13 mouse cellular contexts compared by ENCODE assay signal in genomic region chr10:127197505-127198110, GRCm38 (mm10). TPM values are rescaled to one million over a fixed set of nuclear protein-coding genes. Genes with fewer than 3 reads are reported as not detected.
A peak's percentile ranks its signal among the peaks of the same experiment; 100 is the strongest.
DNase-seq lines count a peak whose midpoint lies in the region; ATAC-seq and TF ChIP-seq lines count a peak whose summit lies in the region.
"Had no signal": no experiment of that assay in that cellular context is flagged by ENCODE, and none has a peak within 500 bp of the region (broad histone marks: within the 10 kb centered on the region; RNA-seq: fewer than 3 reads in every experiment).

No protein-coding gene starts in this region.

- 75% methylated on average over 11 of the region's 11 CpGs for WGBS in heart, embryonic 15.5 days
- WGBS in liver, embryonic 12.5 days (ENCODE audit: insufficient replicate concordance): 79% methylated on average over 11 of the region's 11 CpGs
- WGBS in embryonic facial prominence, embryonic 13.5 days: 88% methylated on average over 11 of the region's 11 CpGs
- WGBS in olfactory bulb, adult 2 months: 79% methylated on average over 11 of the region's 11 CpGs
- 88% methylated on average over 11 of the region's 11 CpGs for WGBS in midbrain, embryonic 15.5 days

- no peak for TF ChIP-seq POLR2A in olfactory bulb, adult 2 months (IDR thresholded peaks at IDR 0.05; ENCODE audit: insufficient read depth, low read depth, low read length)

- no peak for TF ChIP-seq CTCF in olfactory bulb, adult 2 months (IDR thresholded peaks at IDR 0.05; ENCODE audit: insufficient read depth, low read depth, low read length)

- no peak overlapping the region for H3K4me2 ChIP-seq in heart, embryonic 15.5 days
- H3K4me2 ChIP-seq in liver, embryonic 12.5 days: no peak overlapping the region
- no peak overlapping the region for H3K4me2 ChIP-seq in embryonic facial prominence, embryonic 13.5 days
- H3K4me2 ChIP-seq in midbrain, embryonic 15.5 days: no peak overlapping the region

- H3K4me1 ChIP-seq in heart, embryonic 15.5 days (replicated peaks): peaks cover 22% of the 10 kb centered on the region
- peaks cover 72% of the 10 kb centered on the region for H3K4me1 ChIP-seq in liver, embryonic 12.5 days
- peaks cover 33% of the 10 kb centered on the region for H3K4me1 ChIP-seq in embryonic facial prominence, embryonic 13.5 days
- peaks cover 27% of the 10 kb centered on the region for H3K4me1 ChIP-seq in olfactory bulb, adult 2 months (ENCODE audit: control insufficient read depth, insufficient read depth, low read length)
- peaks cover 22% of the 10 kb centered on the region for H3K4me1 ChIP-seq in midbrain, embryonic 15.5 days

- no peak for ATAC-seq in heart, embryonic 15.5 days (replicated peaks; ENCODE audit: insufficient number of reproducible peaks, insufficient read depth, low FRiP score, low read depth)
- no peak for ATAC-seq in liver, embryonic 12.5 days
- no peak for ATAC-seq in embryonic facial prominence, embryonic 13.5 days (ENCODE audit: insufficient number of reproducible peaks, insufficient read depth, low FRiP score, low TSS enrichment, low read depth)
- ATAC-seq in midbrain, embryonic 15.5 days (replicated peaks): no peak

- intact Hi-C loops in heart, postnatal 36 days (cut with DNase I): no loop called here

- peaks cover 35% of the 10 kb centered on the region for H3K36me3 ChIP-seq in heart, embryonic 15.5 days
- peaks cover 62% of the 10 kb centered on the region for H3K36me3 ChIP-seq in liver, embryonic 12.5 days
- peaks cover 54% of the 10 kb centered on the region for H3K36me3 ChIP-seq in embryonic facial prominence, embryonic 13.5 days
- peaks cover 23% of the 10 kb centered on the region; the same call in 1 of the 2 replicates for H3K36me3 ChIP-seq in midbrain, embryonic 15.5 days (replicated peaks)

- no peak for DNase-seq in heart, postnatal 36 days
- DNase-seq in liver: no peak
- DNase-seq: cerebellum, postnatal 25 days; gastrocnemius, postnatal 36 days; kidney, adult 11 months; right cerebral cortex, postnatal 14 days had no signal

- 0 out of 2 replicates have a peak overlapping the region, but pooled peaks have one; percentile 12 for H3K27ac ChIP-seq in heart, embryonic 15.5 days
- H3K27ac ChIP-seq in liver, embryonic 12.5 days: peak overlapping the region; percentile 30; the same call in 1 of the 2 replicates
- H3K27ac ChIP-seq in embryonic facial prominence, embryonic 13.5 days: peak overlapping the region; percentile 22
- peak overlapping the region; percentile 59; the same call in 1 of the 2 replicates for H3K27ac ChIP-seq in olfactory bulb, adult 2 months (ENCODE audit: insufficient read depth, low read depth, low read length)
- no peak overlapping the region for H3K27ac ChIP-seq in midbrain, embryonic 15.5 days
- H3K27ac ChIP-seq: macrophage had no signal

- H3K9me3 ChIP-seq in heart, embryonic 15.5 days (replicated peaks): no peaks in the 10 kb centered on the region
- H3K9me3 ChIP-seq in liver, embryonic 12.5 days (replicated peaks): no peaks in the 10 kb centered on the region
- no peaks in the 10 kb centered on the region for H3K9me3 ChIP-seq in embryonic facial prominence, embryonic 13.5 days
- H3K9me3 ChIP-seq in midbrain, embryonic 15.5 days: no peaks in the 10 kb centered on the region

- H3K4me3 ChIP-seq in heart, embryonic 15.5 days: no peak overlapping the region
- H3K4me3 ChIP-seq in liver, embryonic 12.5 days: no peak overlapping the region
- no peak overlapping the region for H3K4me3 ChIP-seq in embryonic facial prominence, embryonic 13.5 days
- H3K4me3 ChIP-seq in olfactory bulb, adult 2 months (ENCODE audit: insufficient read depth, low read depth, low read length): no peak overlapping the region
- H3K4me3 ChIP-seq in midbrain, embryonic 15.5 days: no peak overlapping the region

- H3K9ac ChIP-seq in heart, embryonic 15.5 days: no peak overlapping the region
- H3K9ac ChIP-seq in liver, embryonic 12.5 days: no peak overlapping the region
- H3K9ac ChIP-seq in embryonic facial prominence, embryonic 13.5 days: no peak overlapping the region
- H3K9ac ChIP-seq in midbrain, embryonic 15.5 days: no peak overlapping the region

- H3K27me3 ChIP-seq in heart, embryonic 15.5 days: no peaks in the 10 kb centered on the region
- no peaks in the 10 kb centered on the region for H3K27me3 ChIP-seq in liver, embryonic 12.5 days (replicated peaks)
- no peaks in the 10 kb centered on the region for H3K27me3 ChIP-seq in embryonic facial prominence, embryonic 13.5 days
- H3K27me3 ChIP-seq in midbrain, embryonic 15.5 days (replicated peaks): no peaks in the 10 kb centered on the region
- H3K27me3 ChIP-seq: CH12.LX had no signal

RNA-seq across cellular contexts. Expression of gene Dtx3, which starts 2.1 kb away (rescaled TPM):
- 63.5 and 86.0 TPM in 2 replicates for polyA plus RNA-seq in heart, embryonic 15.5 days (2015; fragmentation: Nextera tagmentation; extraction: Ambion mirVana)
- 10 to 100 TPM; 25.8 to 29.4 TPM for total RNA-seq in heart, postnatal 36 days (2021)
- 33.2 and 36.9 TPM in 2 replicates for polyA plus RNA-seq in liver, embryonic 12.5 days (2016; fragmentation: Nextera tagmentation; extraction: Ambion mirVana)
- polyA plus RNA-seq in embryonic facial prominence, embryonic 13.5 days (2015; fragmentation: Nextera tagmentation; extraction: Ambion mirVana): 161 and 165 TPM in 2 replicates
- 159 TPM in 1 of 2 replicates, not detected in the other for polyA plus RNA-seq in olfactory bulb, adult 2 months (2012; ENCODE audit: insufficient read depth, insufficient read length, low replicate concordance, missing spikeins)
- polyA plus RNA-seq in midbrain, embryonic 15.5 days (2015; fragmentation: Nextera tagmentation; extraction: Ambion mirVana): 288 and 297 TPM in 2 replicates

RNA-seq across cellular contexts. Expression of gene Arhgef25, which starts 7.7 kb away (rescaled TPM):
- polyA plus RNA-seq in heart, embryonic 15.5 days (2015; fragmentation: Nextera tagmentation; extraction: Ambion mirVana): 24.7 and 32.5 TPM in 2 replicates
- total RNA-seq in heart, postnatal 36 days (2021): 10 to 100 TPM; 12.4 to 12.8 TPM
- 14.3 and 17.4 TPM in 2 replicates for polyA plus RNA-seq in liver, embryonic 12.5 days (2016; fragmentation: Nextera tagmentation; extraction: Ambion mirVana)
- 117 and 130 TPM in 2 replicates for polyA plus RNA-seq in embryonic facial prominence, embryonic 13.5 days (2015; fragmentation: Nextera tagmentation; extraction: Ambion mirVana)
- not detected in 2 replicates for polyA plus RNA-seq in olfactory bulb, adult 2 months (2012; ENCODE audit: insufficient read depth, insufficient read length, low replicate concordance, missing spikeins)
- polyA plus RNA-seq in midbrain, embryonic 15.5 days (2015; fragmentation: Nextera tagmentation; extraction: Ambion mirVana): 20.6 and 21.9 TPM in 2 replicates
- polyA plus RNA-seq: macrophage had no signal

RNA-seq across cellular contexts. Expression of gene Pip4k2c, which starts 13.8 kb away (rescaled TPM):
- 23.2 and 27.0 TPM in 2 replicates for polyA plus RNA-seq in heart, embryonic 15.5 days (2015; fragmentation: Nextera tagmentation; extraction: Ambion mirVana)
- 10 to 100 TPM; 26.9 to 29.9 TPM for total RNA-seq in heart, postnatal 36 days (2021)
- polyA plus RNA-seq in liver, embryonic 12.5 days (2016; fragmentation: Nextera tagmentation; extraction: Ambion mirVana): 44.7 and 50.0 TPM in 2 replicates
- 28.1 and 30.8 TPM in 2 replicates for polyA plus RNA-seq in embryonic facial prominence, embryonic 13.5 days (2015; fragmentation: Nextera tagmentation; extraction: Ambion mirVana)
- polyA plus RNA-seq in olfactory bulb, adult 2 months (2012; ENCODE audit: insufficient read depth, insufficient read length, low replicate concordance, missing spikeins): 102 TPM in 1 of 2 replicates, not detected in the other
- 17.9 and 18.7 TPM in 2 replicates for polyA plus RNA-seq in midbrain, embryonic 15.5 days (2015; fragmentation: Nextera tagmentation; extraction: Ambion mirVana)

RNA-seq across cellular contexts. Expression of gene Slc26a10, which starts 17.2 kb away (rescaled TPM):
- 15.6 and 16.7 TPM in 2 replicates for polyA plus RNA-seq in heart, embryonic 15.5 days (2015; fragmentation: Nextera tagmentation; extraction: Ambion mirVana)
- 10 to 100 TPM; 17.2 to 23.1 TPM for total RNA-seq in heart, postnatal 36 days (2021)
- polyA plus RNA-seq in liver, embryonic 12.5 days (2016; fragmentation: Nextera tagmentation; extraction: Ambion mirVana): 3.0 and 3.6 TPM in 2 replicates
- 1.3 and 2.0 TPM in 2 replicates for polyA plus RNA-seq in embryonic facial prominence, embryonic 13.5 days (2015; fragmentation: Nextera tagmentation; extraction: Ambion mirVana)
- polyA plus RNA-seq in olfactory bulb, adult 2 months (2012; ENCODE audit: insufficient read depth, insufficient read length, low replicate concordance, missing spikeins): not detected in 2 replicates
- 0.94 and 0.98 TPM in 2 replicates for polyA plus RNA-seq in midbrain, embryonic 15.5 days (2015; fragmentation: Nextera tagmentation; extraction: Ambion mirVana)

RNA-seq across cellular contexts. Expression of gene B4galnt1, which starts 32.6 kb away (rescaled TPM):
- 1.5 and 5.7 TPM in 2 replicates for polyA plus RNA-seq in heart, embryonic 15.5 days (2015; fragmentation: Nextera tagmentation; extraction: Ambion mirVana)
- 1 to 10 TPM; 1.6 to 2.7 TPM for total RNA-seq in heart, postnatal 36 days (2021)
- polyA plus RNA-seq in liver, embryonic 12.5 days (2016; fragmentation: Nextera tagmentation; extraction: Ambion mirVana): 12.6 TPM in 2 replicates
- 8.9 and 9.0 TPM in 2 replicates for polyA plus RNA-seq in embryonic facial prominence, embryonic 13.5 days (2015; fragmentation: Nextera tagmentation; extraction: Ambion mirVana)
- polyA plus RNA-seq in olfactory bulb, adult 2 months (2012; ENCODE audit: insufficient read depth, insufficient read length, low replicate concordance, missing spikeins): not detected in 2 replicates
- 62.2 and 62.3 TPM in 2 replicates for polyA plus RNA-seq in midbrain, embryonic 15.5 days (2015; fragmentation: Nextera tagmentation; extraction: Ambion mirVana)
